Mouse (Mus musculus): ENCODE measurements at regions not wholly inside any gene's neighbourhood (a gene's known extent, or its start where the extent isn't known, plus 50 kb on each side); places are given as distances from the start of the nearest gene placed in this dataset.

GRCm38 (mm10) chr2:148497452-148498302 is 54.3 kb upstream of the Cd93 start:
- intact Hi-C loops (cut with DNase I) = no loop called here
- Histone ChIP-seq H3K27ac (no peak overlapping the region), H3K4me3 (no peak overlapping the region)
- DNase-seq (ENCODE audit: extremely low spot score in 1 of 2, low spot score in 2 of 2) = no peak
- no peak for TF ChIP-seq CTCF (IDR thresholded peaks at IDR 0.05)

DNA sequence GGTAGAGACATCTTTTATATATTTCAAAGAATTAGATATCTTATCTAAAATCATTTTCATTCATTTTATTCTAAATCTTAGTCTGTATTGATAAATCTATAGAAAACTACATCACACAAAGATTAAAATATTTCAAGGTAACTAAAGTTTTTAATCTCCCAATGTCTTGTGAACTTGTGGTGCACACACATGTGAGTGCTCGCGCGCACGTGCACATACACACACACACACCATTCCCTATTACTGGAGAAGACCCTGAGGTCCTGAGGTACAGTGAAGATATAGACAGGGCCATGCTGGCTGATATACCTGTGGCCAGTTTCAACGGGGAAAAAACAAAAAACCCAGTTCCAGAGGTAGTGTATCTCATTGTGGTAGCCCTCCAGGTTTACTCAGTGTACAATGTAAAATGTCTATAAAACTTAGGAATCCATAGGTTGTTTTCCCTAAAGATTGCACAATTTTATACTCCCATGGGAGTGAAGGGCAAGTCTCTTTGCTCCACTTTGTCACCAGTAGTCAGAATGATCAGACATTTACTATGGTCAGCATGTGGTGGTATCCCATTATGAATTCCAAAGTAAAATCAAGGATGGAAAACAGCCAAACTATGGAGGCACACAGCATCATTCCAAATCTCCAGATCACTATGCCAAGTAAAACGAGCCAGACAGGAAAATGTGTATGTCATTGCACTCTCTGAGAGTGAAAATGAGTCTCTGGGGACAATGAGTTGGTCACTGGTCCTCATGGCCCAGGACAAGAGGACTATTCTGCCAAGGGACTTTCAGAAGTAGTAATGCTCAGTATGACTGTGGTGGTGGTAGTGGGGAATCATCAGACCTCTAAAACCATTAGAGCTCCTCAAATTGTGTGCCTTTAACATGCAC is 53.0 kb upstream of the Cd93 start:
- intact Hi-C loops (cut with DNase I) = no loop called here
- Histone ChIP-seq H3K4me3 (no peak overlapping the region), H3K27ac (no peak overlapping the region)
- no peak for TF ChIP-seq CTCF (IDR thresholded peaks at IDR 0.05)
- no peak for DNase-seq (ENCODE audit: extremely low spot score in 1 of 2, low spot score in 2 of 2)

DNA sequence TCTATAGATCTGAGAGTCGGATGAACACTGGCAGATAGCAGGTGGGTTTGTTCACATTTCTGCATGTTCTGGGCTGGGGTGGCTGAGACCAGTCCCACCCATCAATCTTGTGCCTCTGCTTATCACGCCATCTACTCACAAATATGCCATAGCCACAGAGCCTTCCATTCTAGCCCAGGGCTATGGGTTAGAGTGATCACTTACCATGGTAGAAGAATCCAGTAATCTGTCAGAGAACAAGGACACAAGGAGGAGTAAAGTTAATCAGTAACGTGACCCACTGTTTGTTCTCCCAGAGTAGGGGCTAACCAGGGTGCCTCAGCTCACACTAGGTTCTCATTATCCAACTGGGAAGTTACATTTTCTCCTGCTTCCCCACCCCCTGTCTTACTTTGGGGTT is 52.1 kb upstream of the Cd93 start:
- no peak for TF ChIP-seq CTCF (IDR thresholded peaks at IDR 0.05)

GRCm38 (mm10) chr2:148493281-148493680 is 49.9 kb upstream of the Cd93 start:
- intact Hi-C loops (cut with DNase I) = no loop called here
- DNase-seq (ENCODE audit: extremely low spot score in 1 of 2, low spot score in 2 of 2) = no peak
- Histone ChIP-seq H3K27ac (no peak overlapping the region), H3K4me3 (no peak overlapping the region)
- no peak for TF ChIP-seq CTCF (IDR thresholded peaks at IDR 0.05)

More for the DNA sequence above, 52.1 kb upstream of the Cd93 start:
- intact Hi-C loops (cut with DNase I) = no loop called here
- Histone ChIP-seq H3K4me3 (no peak overlapping the region), H3K27ac (no peak overlapping the region)
- no peak for DNase-seq (ENCODE audit: extremely low spot score in 1 of 2, low spot score in 2 of 2)

All from left cerebral cortex, adult 2 months (tissue).